Mouse (Mus musculus): ENCODE data around the gene Gm13697. TPM values are rescaled to one million over a fixed set of nuclear protein-coding genes. Genes with fewer than 3 reads are reported as not detected.
"Not testable (repeated sequence)": the region's sequence is repeated elsewhere in the genome, so short reads cannot be mapped to it uniquely, and the experiment has no call there.

The Gm13697 gene
- not detected in 2 replicates for polyA plus RNA-seq (2016; fragmentation: Nextera tagmentation; extraction: Ambion mirVana)

DNA sequence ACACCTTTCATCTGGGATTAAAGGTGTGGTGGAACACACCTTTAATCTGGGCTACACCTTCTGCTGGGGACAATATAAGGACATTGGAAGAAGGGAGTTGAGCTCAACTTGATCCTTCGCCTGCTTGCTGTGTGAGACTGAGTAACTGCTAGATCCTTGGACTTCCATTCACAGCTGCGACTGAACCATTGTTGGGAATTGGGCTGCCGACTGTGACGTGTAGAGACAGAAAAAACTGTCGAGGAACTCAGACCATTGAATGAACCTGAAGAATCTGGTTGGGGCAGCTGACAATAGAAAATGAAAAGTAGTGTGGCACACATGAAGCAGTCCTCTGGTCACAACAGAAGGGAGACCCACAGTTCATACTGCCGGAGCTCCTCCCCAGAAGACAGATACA lies at the start of gene Gm13697:
Gm13697 (plus strand) TSS at position 301 of the 400 bp plus-strand sequence.
- H3K9ac ChIP-seq (replicated peaks); H3K4me3 ChIP-seq; H3K27me3 ChIP-seq; H3K4me1 ChIP-seq; H3K9me3 ChIP-seq; ATAC-seq (ENCODE audit: low FRiP score, low read depth); H3K36me3 ChIP-seq; H3K4me2 ChIP-seq (replicated peaks); H3K27ac ChIP-seq (replicated peaks): not testable (repeated sequence)
- no CpG with 5 or more reads among the region's 6 CpGs for WGBS

DNA sequence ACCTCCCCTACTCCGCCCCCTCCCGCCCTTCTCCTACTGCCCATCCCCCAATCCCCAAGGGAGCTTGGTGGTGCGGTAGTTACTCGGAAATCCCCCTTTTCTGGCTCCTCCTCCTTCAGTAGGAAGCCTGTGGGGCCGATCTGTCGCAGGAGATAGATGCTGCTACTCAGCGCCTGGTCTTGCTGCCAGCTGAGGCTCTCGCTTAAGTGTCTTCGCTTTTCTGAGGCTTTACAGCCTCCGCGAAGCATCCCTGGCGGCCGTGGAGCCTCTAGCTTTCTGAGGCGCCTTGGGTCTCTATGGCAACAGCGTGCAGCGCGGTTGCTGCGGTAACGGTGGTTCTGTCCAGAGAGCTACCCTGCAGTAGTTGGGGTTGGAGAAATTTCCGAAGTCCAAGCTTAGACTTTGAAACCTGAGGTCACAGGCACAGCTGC lies 43.6 kb upstream of the Gm13697 start, which contains the start of gene Zswim2:
Zswim2 (minus strand) TSS at position 298 of the 431 bp plus-strand sequence.
- Histone ChIP-seq H3K4me3 (peak within 1 kb of the TSS; percentile 38), H3K9ac (replicated peaks) (no peak within 1 kb of the TSS), H3K27me3 (no peaks in the 10 kb centered on the region), H3K4me2 (replicated peaks) (peak within 1 kb of the TSS; percentile 60), H3K4me1 (peaks cover 8% of the 10 kb centered on the region; the same call in 1 of the 2 replicates), H3K27ac (replicated peaks) (peak within 1 kb of the TSS; percentile 76), H3K9me3 (no peaks in the 10 kb centered on the region), H3K36me3 (no peaks in the 10 kb centered on the region)
- ATAC-seq (ENCODE audit: low FRiP score, low read depth): peak; percentile 99
- WGBS: under 1% methylated on average over 20 of the region's 20 CpGs

DNA sequence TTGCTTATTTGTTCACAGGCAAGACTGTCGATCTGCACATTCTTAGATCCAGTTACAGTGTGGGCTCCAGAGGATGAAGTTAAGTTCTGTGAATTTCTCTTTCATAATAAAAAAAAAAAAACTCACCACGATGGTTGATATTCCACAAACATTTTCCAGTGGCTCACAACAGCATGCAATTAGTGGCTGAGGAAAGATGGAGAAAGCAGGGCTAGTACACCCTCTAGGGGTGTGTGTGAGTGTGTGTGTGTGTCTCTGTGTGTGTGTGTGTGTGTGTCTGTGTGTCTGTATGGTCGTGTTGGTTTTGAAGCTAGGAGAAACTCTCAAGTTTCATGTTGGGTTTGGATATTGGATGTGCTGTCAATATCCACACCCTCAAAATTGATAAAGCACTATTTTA lies 43.2 kb upstream of the Gm13697 start:
- 46% methylated on average over 3 of the region's 3 CpGs for WGBS
- ATAC-seq (ENCODE audit: low FRiP score, low read depth): peak; percentile 55
- H3K4me3 ChIP-seq: peak overlapping the region; percentile 38; the same call in 1 of the 2 replicates

DNA sequence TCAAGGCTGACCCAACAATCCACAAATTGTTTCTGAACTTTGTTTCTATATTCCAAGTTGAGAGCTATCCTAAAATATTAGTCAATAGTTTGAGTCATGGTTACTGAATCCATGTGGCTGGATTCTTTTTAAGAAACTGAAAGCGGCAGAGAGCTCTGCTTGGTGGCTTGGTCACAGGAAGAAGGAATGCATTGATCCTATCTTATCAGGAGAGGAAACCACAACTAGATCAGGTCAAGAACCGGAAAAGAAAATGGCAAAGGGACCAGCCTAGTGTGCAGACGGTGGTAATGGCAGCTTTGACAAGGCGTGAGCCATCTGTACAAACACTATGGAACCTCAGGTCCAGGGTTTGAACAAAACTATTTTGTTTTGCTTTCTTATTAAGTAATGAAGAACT lies 42.8 kb upstream of the Gm13697 start:
- H3K4me3 ChIP-seq: no peak overlapping the region
- no peak overlapping the region for H3K9ac ChIP-seq (replicated peaks)
- H3K27me3 ChIP-seq: no peaks in the 10 kb centered on the region
- H3K4me1 ChIP-seq: peaks cover 8% of the 10 kb centered on the region; the same call in 1 of the 2 replicates
- H3K9me3 ChIP-seq: no peaks in the 10 kb centered on the region
- no peak for ATAC-seq (ENCODE audit: low FRiP score, low read depth)
- no peak overlapping the region for H3K27ac ChIP-seq (replicated peaks)
- H3K36me3 ChIP-seq: no peaks in the 10 kb centered on the region
- no peak overlapping the region for H3K4me2 ChIP-seq (replicated peaks)
- 73% methylated on average over 4 of the region's 4 CpGs for WGBS

More for the DNA sequence above, 43.2 kb upstream of the Gm13697 start:
- peak overlapping the region; percentile 76 for H3K27ac ChIP-seq (replicated peaks)
- H3K27me3 ChIP-seq: no peaks in the 10 kb centered on the region
- H3K36me3 ChIP-seq: no peaks in the 10 kb centered on the region
- peaks cover 8% of the 10 kb centered on the region; the same call in 1 of the 2 replicates for H3K4me1 ChIP-seq
- no peak overlapping the region for H3K9ac ChIP-seq (replicated peaks)
- H3K4me2 ChIP-seq (replicated peaks): peak overlapping the region; percentile 60
- H3K9me3 ChIP-seq: no peaks in the 10 kb centered on the region

DNA sequence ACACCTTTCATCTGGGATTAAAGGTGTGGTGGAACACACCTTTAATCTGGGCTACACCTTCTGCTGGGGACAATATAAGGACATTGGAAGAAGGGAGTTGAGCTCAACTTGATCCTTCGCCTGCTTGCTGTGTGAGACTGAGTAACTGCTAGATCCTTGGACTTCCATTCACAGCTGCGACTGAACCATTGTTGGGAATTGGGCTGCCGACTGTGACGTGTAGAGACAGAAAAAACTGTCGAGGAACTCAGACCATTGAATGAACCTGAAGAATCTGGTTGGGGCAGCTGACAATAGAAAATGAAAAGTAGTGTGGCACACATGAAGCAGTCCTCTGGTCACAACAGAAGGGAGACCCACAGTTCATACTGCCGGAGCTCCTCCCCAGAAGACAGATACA lies 29.1 kb upstream of the Gm13697 start, which contains the start of gene Gm13698:
Gm13698 (plus strand) TSS at position 301 of the 400 bp plus-strand sequence.
- H3K27ac ChIP-seq (replicated peaks); H3K4me3 ChIP-seq; H3K9ac ChIP-seq (replicated peaks); H3K4me1 ChIP-seq; H3K9me3 ChIP-seq; H3K4me2 ChIP-seq (replicated peaks); H3K27me3 ChIP-seq; ATAC-seq (ENCODE audit: low FRiP score, low read depth); H3K36me3 ChIP-seq: not testable (repeated sequence)
- no CpG with 5 or more reads among the region's 6 CpGs for WGBS

DNA sequence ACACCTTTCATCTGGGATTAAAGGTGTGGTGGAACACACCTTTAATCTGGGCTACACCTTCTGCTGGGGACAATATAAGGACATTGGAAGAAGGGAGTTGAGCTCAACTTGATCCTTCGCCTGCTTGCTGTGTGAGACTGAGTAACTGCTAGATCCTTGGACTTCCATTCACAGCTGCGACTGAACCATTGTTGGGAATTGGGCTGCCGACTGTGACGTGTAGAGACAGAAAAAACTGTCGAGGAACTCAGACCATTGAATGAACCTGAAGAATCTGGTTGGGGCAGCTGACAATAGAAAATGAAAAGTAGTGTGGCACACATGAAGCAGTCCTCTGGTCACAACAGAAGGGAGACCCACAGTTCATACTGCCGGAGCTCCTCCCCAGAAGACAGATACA lies 23.3 kb upstream of the Gm13697 start, which contains the start of gene Gm13693:
Gm13693 (plus strand) TSS at position 301 of the 400 bp plus-strand sequence.
- not testable (repeated sequence) for H3K9ac ChIP-seq (replicated peaks); H3K27ac ChIP-seq (replicated peaks); H3K27me3 ChIP-seq; ATAC-seq (ENCODE audit: low FRiP score, low read depth); H3K4me3 ChIP-seq; H3K36me3 ChIP-seq; H3K9me3 ChIP-seq; H3K4me2 ChIP-seq (replicated peaks); H3K4me1 ChIP-seq
- WGBS: no CpG with 5 or more reads among the region's 6 CpGs

DNA sequence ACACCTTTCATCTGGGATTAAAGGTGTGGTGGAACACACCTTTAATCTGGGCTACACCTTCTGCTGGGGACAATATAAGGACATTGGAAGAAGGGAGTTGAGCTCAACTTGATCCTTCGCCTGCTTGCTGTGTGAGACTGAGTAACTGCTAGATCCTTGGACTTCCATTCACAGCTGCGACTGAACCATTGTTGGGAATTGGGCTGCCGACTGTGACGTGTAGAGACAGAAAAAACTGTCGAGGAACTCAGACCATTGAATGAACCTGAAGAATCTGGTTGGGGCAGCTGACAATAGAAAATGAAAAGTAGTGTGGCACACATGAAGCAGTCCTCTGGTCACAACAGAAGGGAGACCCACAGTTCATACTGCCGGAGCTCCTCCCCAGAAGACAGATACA lies 17.5 kb upstream of the Gm13697 start, which contains the start of gene Gm13695:
Gm13695 (plus strand) TSS at position 301 of the 400 bp plus-strand sequence.
- H3K9ac ChIP-seq (replicated peaks); H3K4me1 ChIP-seq; H3K36me3 ChIP-seq; H3K27ac ChIP-seq (replicated peaks); H3K9me3 ChIP-seq; ATAC-seq (ENCODE audit: low FRiP score, low read depth); H3K4me3 ChIP-seq; H3K27me3 ChIP-seq; H3K4me2 ChIP-seq (replicated peaks): not testable (repeated sequence)
- no CpG with 5 or more reads among the region's 6 CpGs for WGBS

DNA sequence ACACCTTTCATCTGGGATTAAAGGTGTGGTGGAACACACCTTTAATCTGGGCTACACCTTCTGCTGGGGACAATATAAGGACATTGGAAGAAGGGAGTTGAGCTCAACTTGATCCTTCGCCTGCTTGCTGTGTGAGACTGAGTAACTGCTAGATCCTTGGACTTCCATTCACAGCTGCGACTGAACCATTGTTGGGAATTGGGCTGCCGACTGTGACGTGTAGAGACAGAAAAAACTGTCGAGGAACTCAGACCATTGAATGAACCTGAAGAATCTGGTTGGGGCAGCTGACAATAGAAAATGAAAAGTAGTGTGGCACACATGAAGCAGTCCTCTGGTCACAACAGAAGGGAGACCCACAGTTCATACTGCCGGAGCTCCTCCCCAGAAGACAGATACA lies 11.7 kb upstream of the Gm13697 start, which contains the start of gene Gm13696:
Gm13696 (plus strand) TSS at position 301 of the 400 bp plus-strand sequence.
- not testable (repeated sequence) for H3K9me3 ChIP-seq; H3K4me3 ChIP-seq; H3K27ac ChIP-seq (replicated peaks); ATAC-seq (ENCODE audit: low FRiP score, low read depth); H3K4me2 ChIP-seq (replicated peaks); H3K4me1 ChIP-seq; H3K9ac ChIP-seq (replicated peaks); H3K36me3 ChIP-seq; H3K27me3 ChIP-seq
- no CpG with 5 or more reads among the region's 6 CpGs for WGBS

DNA sequence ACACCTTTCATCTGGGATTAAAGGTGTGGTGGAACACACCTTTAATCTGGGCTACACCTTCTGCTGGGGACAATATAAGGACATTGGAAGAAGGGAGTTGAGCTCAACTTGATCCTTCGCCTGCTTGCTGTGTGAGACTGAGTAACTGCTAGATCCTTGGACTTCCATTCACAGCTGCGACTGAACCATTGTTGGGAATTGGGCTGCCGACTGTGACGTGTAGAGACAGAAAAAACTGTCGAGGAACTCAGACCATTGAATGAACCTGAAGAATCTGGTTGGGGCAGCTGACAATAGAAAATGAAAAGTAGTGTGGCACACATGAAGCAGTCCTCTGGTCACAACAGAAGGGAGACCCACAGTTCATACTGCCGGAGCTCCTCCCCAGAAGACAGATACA lies 5.9 kb upstream of the Gm13697 start, which contains the start of gene Gm13694:
Gm13694 (plus strand) TSS at position 301 of the 400 bp plus-strand sequence.
- ATAC-seq (ENCODE audit: low FRiP score, low read depth); H3K27me3 ChIP-seq; H3K27ac ChIP-seq (replicated peaks); H3K9ac ChIP-seq (replicated peaks); H3K9me3 ChIP-seq; H3K4me3 ChIP-seq; H3K36me3 ChIP-seq; H3K4me1 ChIP-seq; H3K4me2 ChIP-seq (replicated peaks): not testable (repeated sequence)
- WGBS: no CpG with 5 or more reads among the region's 6 CpGs

DNA sequence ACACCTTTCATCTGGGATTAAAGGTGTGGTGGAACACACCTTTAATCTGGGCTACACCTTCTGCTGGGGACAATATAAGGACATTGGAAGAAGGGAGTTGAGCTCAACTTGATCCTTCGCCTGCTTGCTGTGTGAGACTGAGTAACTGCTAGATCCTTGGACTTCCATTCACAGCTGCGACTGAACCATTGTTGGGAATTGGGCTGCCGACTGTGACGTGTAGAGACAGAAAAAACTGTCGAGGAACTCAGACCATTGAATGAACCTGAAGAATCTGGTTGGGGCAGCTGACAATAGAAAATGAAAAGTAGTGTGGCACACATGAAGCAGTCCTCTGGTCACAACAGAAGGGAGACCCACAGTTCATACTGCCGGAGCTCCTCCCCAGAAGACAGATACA lies 5.7 kb downstream of the Gm13697 start, which contains the start of gene Gm13691:
Gm13691 (plus strand) TSS at position 301 of the 400 bp plus-strand sequence.
- H3K4me3 ChIP-seq; H3K4me1 ChIP-seq; H3K9ac ChIP-seq (replicated peaks); H3K27ac ChIP-seq (replicated peaks); H3K9me3 ChIP-seq; H3K36me3 ChIP-seq; H3K27me3 ChIP-seq; ATAC-seq (ENCODE audit: low FRiP score, low read depth); H3K4me2 ChIP-seq (replicated peaks): not testable (repeated sequence)
- WGBS: no CpG with 5 or more reads among the region's 6 CpGs

DNA sequence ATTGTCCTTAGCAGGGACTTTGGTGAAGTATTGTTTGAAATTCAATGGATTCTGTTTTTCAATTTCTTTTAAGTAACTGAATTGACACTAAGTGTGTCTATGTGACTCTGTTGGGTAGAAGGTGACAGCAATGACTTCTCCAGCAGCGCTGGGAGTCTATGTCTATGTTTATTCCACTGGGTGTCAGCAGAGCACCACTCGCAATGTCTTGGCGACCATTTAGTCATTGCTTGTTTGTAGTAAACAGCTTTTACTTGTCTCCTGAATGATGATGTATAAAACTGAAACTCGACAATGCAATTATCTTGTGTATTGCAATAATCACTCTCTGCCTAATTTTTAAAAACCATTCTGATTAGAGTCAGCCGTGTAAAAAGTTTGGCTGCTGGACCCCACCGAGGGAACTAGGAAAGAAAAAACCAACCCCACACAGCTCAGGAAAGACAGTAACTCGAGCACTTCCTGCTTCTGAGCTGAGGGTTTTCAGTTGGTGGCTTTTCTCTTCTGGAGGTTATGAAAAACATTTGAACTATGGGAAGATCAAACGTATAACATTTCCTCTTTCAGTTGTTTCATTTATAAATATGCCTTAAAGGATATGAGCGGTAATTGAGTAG lies 9.2 kb downstream of the Gm13697 start:
- H3K27ac ChIP-seq (replicated peaks); ATAC-seq (ENCODE audit: low FRiP score, low read depth): not testable (repeated sequence)
- WGBS: 70% methylated on average over 8 of the region's 9 CpGs

DNA sequence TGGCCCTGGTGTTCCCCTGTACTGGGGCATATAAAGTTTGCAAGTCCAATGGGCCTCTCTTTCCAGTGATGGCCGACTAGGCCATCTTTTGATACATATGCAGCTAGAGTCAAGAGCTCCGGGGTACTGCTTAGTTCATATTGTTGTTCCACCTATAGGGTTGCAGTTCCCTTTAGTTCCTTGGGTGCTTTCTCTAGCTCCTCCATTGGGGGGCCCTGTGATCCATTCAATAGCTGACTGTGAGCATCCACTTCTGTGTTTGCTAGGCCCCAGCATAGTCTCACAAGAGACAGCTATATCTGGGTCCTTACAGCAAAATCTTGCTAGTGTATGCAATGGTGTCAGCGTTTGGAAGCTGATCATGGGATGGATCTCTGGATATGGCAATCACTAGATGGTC lies 10.0 kb downstream of the Gm13697 start:
- ATAC-seq (ENCODE audit: low FRiP score, low read depth): not testable (repeated sequence)
- 94% methylated on average over 2 of the region's 3 CpGs for WGBS

More for the DNA sequence above, 9.2 kb downstream of the Gm13697 start:
- not testable (repeated sequence) for H3K27me3 ChIP-seq; H3K36me3 ChIP-seq; H3K4me2 ChIP-seq (replicated peaks); H3K4me3 ChIP-seq; H3K9ac ChIP-seq (replicated peaks); H3K9me3 ChIP-seq; H3K4me1 ChIP-seq

More for the DNA sequence above, 10.0 kb downstream of the Gm13697 start:
- not testable (repeated sequence) for H3K9ac ChIP-seq (replicated peaks); H3K36me3 ChIP-seq; H3K4me2 ChIP-seq (replicated peaks); H3K27me3 ChIP-seq; H3K9me3 ChIP-seq; H3K4me3 ChIP-seq; H3K4me1 ChIP-seq; H3K27ac ChIP-seq (replicated peaks)
